Mouse (Mus musculus) fibroblast of lung, adult 2 months (primary cell): ENCODE measurements at regions not wholly inside any gene's neighbourhood (a gene's known extent, or its start where the extent isn't known, plus 50 kb on each side); places are given as distances from the start of the nearest gene placed in this dataset.

Experiments
- DNase-seq: peaks from one replicate; pipeline ENCODE4 v3.0.0-alpha.2; 2011; ENCODE audit warnings: low read depth

DNA sequence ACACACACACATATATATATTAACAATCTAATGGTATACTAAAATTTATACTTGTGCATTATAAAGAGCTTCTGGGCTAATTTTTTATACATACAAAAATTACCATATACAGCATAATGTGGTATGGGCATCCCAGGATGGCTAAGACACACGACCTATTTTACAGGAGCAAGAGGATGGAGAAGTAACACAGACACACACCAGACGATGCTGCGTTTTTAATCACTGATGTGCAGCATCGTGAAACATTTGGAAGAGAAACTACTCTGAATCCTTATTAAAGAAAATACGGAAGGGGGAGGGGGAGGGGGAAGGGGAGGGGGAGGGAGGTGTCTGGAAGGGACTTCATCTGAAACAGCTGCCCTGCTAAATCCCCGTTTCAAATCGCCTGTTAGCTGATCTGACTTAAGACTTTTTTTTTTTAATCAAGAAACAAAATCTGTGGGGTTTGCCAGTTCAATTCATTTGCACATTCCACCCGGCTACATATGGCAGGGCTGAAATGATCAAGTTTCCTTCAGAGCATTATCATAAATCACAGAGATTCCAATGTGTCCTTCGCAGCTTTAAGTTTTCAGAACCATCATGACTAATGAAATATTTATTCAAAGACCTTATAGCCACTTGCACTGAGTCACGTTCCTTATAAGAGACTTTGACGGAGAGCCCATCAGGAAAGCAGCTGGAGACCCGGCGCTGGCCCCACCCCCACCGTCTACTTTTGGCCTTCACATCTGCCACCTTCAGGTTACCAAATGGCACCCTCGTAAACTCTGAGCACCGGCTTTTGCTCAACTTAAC lies 89.4 kb upstream of the Rnd3 start:
- no peak for DNase-seq

GRCm38 (mm10) chr2:51237451-51237850 lies 88.5 kb upstream of the Rnd3 start:
- no peak for DNase-seq

GRCm38 (mm10) chr2:51236852-51237251 lies 87.9 kb upstream of the Rnd3 start:
- DNase-seq: no peak

DNA sequence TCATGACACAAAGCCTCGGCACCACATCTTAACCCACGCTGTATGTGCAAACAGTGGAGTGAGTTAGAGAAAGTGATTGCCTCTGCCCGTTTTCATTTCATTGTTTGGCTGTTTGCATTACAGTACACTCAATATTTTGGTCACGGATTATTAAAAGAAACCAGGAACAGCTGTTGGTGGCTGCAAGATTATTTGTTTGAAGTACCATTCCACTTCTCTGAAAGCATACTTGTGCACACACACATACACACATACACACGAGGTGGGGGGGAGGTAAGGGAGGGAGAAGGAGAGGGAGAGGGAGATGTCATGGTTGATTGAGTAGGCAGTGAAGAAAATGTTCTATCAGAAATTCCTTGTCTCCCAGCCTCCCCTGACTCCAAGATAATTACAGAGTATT lies 85.5 kb upstream of the Rnd3 start:
- no peak for DNase-seq

DNA sequence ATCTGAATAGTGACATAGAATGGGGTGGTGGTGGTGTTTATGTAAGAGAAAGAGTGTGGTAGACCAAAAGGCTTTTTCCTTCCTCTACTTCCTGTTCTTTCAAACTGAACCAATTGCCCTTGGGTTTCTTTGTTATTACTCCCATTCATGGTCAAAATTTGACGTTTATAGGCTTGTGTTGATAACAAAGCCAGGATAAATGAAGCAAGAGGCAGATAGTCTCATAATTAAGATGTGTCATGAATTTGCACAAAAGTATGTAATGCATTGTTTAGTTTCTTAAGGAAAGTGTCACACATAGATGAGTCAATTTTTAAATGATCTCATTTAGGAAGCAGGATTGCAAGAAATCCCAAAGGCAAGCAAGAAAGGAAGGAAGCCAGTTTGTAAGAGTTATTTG lies 73.9 kb upstream of the Rnd3 start:
- DNase-seq: no peak

GRCm38 (mm10) chr2:51219714-51220113 lies 70.8 kb upstream of the Rnd3 start:
- DNase-seq: no peak

DNA sequence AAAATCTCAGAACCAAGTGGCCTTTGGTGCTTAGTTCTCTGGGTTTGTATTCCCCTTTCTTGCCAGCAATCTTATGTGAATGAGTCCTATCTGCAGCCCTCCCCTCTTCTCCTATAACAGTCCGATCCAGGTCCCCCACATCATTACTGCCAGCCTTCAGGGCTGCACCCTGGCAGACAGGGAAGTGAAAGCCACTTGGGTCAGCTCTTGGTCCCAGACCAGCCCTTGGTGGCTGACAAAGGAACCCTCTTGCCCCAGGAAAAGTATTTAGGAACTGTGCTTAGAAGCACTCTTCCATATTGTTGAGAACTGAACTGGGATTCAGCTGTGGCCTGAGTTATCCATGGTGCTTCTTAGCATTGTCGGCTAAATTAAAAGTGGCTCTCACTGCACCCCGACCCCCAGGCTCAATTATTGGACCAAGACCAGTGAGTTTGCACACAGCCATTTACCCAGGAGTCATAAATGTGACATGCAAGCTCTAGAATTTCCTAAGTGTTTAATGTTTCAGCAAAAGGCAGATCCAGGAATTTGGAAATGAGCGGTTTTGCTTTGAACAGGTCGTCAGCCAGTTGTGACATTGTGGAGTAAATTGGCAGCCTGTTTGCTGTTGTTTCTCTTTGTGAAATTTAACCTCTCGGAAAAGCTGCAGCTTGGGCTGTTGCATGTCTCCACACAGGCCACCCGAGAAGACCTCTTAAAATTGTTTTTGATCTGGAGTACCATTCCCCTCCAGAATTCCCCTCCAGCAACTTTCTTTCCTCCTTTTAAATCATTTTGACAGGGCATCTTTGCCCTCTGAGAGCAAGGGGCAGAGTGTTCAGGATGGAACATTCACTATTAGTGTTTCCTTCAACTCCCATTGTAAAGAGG lies 58.5 kb upstream of the Rnd3 start:
- DNase-seq: no peak

DNA sequence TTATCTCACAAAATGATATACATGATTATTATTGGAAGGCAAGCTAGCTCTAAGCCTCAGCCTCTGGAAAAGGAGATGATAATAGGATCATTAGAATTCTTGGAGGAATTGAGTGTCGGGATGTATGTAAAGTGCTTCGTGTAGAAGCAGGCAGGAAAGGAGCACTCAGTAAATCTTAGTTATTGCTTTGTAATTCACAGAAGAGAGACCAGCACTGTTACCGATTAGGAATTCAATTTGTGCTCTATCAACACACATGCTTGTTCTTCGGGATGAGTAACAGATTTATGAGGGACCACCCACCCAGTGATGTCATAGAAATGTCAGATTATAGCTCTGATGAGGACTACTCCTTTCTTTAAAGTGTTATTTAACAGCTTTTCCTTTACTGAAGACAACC lies 57.4 kb upstream of the Rnd3 start:
- DNase-seq: no peak
